Mouse (Mus musculus): ENCODE measurements around the gene Fnip2.

Gene Fnip2

GRCm38 (mm10) chr3:79410629-79410995 lies 157.0 kb downstream of the Fnip2 start:
- DNase-seq, result no peak

- DNase-seq, result no peak
Observed at GRCm38 (mm10) chr3:79409927-79410628, 157.5 kb downstream of the Fnip2 start.

GRCm38 (mm10) chr3:79408546-79408945 lies 159.1 kb downstream of the Fnip2 start:
- no peak for DNase-seq
